Mouse (Mus musculus) lung, postnatal 25 days (tissue): ENCODE measurements around the gene Arfgef3.
"Not testable (repeated sequence)": the region's sequence is repeated elsewhere in the genome, so short reads cannot be mapped to it uniquely, and the experiment has no call there.

ENCODE experiments used
- DNase-seq: peaks from one replicate; pipeline ENCODE4 v3.0.0; 2022; ENCODE audit warnings: low spot score

Arfgef3 gene

DNA sequence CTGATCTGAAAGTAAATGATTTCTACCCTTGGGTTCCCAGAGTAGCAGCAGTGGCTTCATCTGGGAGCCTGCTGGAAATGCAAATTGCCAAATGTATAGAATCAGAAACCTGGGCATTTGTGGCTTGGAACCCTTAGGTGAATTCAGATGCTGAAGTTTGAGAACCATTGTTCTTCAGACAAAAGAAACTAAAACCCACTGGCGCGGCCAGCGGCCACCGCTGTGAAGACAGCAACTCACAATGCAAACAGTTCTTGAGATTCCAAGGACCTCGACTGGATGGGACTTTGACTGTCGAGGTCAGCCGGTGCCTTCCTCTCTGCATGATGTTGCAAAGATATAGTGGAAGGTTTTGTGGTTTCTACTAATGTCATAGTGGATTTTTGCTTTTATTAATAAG is 159.6 kb downstream of the Arfgef3 start:
- no peak for DNase-seq

DNA sequence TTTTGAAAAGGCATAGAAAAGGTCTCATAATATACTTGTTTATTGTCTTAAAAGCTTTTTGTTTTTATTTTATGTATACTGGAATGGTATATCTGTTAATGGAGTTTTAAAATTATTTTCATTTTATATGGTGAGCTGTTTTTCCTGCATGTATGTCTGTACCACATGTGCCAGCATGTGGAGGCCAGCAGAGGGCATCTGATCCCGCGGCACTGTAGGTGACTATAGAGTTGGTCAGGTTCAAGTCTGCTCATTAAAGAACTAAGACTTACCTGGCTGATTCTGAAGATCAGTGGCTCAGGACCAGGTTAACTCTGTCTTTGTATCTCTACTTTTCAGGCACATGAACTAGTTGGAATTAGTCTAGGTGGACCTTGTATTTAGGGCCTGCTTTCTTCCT is 171.2 kb downstream of the Arfgef3 start:
- no peak for DNase-seq

DNA sequence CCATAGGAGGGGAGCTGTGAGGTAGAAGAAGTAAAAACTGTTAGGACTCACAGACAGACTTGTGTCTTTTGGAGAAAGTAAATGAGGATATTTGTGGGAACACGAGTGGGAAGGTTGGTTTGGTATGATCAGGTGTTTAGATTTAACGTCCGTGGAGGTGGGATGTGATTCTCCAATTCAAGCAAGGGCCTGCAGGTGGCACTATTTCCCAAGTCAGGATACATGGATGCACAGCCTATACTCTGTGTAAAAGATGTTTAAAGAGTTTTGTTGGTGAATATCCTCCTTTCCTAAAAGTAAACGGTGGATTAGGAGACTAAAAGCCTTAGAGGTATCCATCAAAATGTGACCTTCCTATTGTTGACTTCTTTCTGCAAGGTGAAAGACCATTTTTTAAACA is 180.8 kb downstream of the Arfgef3 start:
- peak; percentile 45 for DNase-seq

DNA sequence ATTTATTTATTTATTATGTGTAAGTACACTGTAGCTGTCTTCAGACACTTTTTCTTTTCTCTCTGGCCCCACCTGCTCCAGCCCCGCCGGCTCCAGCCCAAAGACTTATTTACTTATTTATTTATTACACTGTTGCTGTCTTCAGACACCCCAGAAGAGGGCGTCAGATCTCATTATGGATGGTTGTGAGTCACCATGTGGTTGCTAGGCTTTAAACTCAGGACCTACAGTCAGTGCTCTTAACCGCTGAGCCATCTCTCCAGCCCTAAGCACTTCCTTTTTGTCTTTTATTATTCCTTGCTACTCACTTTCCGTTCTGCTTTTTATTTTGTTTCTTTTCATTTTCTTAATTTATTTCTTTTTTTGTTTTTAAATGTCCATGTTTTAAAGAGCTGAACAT is 182.3 kb downstream of the Arfgef3 start:
- DNase-seq = no peak

DNA sequence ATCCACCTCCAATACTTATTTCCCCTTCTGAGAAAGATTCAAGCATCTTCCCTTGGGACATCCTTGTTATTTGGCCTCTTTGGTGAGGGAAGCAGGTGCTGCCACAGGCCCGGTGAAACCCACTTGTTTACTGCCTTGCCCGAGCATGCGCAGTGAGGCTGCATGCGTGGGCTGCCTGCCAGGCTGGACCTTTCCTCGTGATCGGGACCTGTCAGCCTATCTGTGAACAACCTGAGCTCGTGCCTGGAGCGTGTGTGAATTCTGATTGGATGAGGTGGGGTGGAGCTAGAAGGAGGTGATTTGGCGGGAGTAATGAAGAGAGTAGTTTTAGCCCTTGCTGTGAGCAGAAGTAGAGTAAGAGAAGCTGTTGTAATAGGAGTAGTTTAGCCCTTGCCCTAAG is 184.7 kb downstream of the Arfgef3 start:
- DNase-seq = not testable (repeated sequence)

DNA sequence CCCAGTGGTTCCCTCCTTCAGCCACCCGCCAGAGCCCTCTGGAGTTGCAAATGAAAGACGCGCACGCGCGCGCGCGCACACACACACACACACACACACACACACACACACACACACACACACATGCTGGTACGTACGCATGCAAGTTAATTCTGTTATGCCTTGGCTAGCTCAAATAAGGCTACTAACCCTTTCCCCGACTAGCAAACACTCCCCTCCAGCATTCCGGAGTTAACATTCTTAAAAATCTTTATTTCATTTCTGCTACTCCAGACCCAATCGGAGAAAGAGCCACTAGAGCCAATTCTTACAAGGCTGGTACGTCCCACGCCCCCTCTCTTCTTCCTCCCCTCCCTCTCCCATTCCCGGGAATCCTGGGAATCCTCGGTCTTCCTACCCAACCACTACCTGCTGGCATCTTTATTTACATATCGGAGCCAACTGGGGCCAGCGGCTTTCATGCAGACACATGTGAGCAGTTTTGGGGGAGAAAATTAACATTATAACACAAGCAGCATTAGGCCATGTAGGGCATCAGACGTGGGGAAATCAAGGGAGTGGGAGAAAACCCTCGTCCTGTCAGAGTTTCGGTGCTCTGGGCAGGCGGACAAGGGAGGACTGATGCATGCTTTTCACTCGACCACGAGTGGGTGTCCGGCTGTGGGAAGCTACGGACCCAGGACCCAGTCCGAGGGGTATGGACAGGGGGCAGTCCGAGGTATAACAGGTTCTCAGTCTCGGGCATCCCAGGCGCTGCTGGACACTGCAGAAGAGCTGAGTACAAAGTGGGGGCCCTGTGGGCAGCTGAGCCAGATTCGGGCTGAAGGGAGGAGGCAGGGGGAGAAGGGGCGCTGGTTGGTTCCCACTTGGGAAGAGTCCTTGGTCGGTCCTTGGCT is 194.2 kb downstream of the Arfgef3 start:
- DNase-seq = no peak

DNA sequence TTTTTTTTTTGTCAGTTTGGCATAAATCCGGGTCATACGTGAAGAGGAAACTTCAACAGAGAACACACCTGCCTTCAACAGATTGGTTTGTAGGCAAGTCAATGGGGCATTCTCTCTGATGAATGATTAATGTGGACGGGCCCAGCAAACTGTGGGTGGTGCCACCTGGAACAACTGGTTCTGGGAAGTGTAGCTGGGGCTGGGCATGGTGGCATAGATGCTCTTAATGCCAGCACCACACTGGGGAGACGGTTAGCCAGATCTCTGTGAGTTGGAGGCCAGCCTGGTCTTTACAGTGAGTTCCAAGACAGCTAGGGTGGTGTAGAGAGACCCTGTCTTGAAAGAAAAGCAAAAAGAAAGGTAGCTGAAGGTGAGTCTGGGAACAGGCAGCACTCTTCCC is 196.4 kb downstream of the Arfgef3 start:
- DNase-seq = no peak

DNA sequence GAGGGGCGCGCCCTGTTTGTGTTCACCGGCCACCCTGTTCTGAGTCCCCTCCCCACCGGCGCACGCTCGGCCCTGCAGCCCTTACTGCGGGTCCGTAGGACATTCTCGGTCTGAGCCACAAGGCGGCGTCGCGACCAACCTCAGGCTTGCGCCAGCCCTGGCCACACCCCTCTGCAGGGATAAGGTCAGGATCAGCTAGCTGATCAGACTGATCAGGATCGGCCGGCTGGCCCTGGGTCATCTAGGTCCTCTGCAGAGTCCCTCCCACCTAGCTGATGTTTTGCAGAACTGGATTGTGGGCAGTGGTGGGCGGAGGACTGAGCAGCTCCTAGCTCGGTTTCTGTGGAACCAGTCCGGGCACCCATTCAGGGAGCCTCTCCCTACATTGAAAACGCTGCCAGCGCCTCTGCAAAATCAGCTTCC is 197.9 kb downstream of the Arfgef3 start, which contains the start of gene Hebp2:
Gene Hebp2, minus strand, starts transcription at position 264 of the 423 bp plus-strand sequence.
- DNase-seq = peak; percentile 26

DNA sequence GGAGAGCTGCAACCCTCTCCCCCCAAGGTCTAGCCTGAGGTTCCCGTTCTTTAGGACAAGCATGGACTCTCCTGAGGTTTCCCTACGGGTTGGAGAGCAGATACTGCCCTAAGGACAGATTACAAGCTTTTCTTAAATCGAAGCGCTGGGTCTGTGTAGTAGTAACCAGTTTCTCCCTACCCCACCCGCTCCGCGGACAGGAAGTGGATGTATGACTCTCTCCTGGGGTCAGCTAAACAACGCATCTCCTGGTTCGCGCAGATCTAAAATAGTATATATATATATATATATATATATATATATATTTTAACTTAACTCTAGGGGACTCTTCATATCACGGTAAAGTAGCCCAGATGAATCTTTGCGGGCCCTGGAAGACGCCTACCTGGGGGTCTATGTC is 198.4 kb downstream of the Arfgef3 start:
- DNase-seq = no peak

DNA sequence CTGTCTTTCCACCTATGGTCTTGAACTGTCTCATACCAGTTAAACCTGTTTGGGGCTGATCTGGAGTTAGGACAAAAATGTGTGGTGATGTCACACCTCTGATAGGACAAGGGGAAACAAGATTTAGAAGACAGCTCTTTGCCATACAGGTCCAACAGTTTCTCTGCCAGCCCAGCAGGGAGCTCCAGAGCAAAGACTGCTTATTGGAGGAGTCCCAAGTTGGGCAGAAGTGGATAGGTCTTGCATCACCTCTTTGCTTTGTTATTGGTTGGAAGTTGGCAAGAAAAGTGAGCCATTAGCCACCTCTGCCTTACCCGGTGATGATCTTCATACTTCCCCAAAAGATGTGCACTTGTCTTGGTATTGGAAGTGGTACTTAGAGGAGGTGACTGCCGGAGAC is 206.9 kb downstream of the Arfgef3 start:
- DNase-seq = no peak

DNA sequence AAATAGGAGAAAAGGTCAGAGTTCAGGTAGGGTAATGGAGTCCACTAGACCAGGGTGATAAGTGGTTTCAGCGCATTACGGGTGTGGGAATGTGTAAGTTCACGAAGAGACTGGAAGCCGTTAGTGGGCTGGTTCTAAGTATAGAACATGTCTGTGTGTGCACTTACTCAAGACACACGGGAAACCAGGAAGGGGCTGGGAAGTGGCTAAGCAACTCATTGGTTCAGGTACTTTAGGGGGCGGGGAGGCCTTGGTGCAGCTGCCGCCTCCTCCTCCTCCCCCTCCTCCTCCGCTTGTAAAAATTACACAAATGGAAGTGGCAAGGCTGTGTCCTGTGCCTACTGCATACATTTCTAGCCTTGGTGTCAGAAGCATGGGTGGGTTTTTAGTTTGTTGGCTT is 211.5 kb downstream of the Arfgef3 start:
- DNase-seq = no peak
